Mouse (Mus musculus) megakaryocyte, embryonic 14.5 days (primary cell): ENCODE measurements at regions not wholly inside any gene's neighbourhood (a gene's known extent, or its start where the extent isn't known, plus 50 kb on each side); places are given as distances from the start of the nearest gene placed in this dataset.

Experiments
- FLI1 ChIP-seq: IDR thresholded peaks from 2 replicates; pipeline ENCODE4 v1.6.1; 2012; ENCODE audit warnings: low read length, inconsistent platforms, mixed read lengths
- GATA1 ChIP-seq: IDR thresholded peaks from 3 replicates; pipeline ENCODE4 v1.6.1; 2012; ENCODE audit warnings: mixed read lengths, low read length, inconsistent platforms, borderline replicate concordance

- TF ChIP-seq FLI1 (no peak), GATA1 (no peak)
Measured at GRCm38 (mm10) chr14:72778756-72779155, 69.0 kb upstream of the Fndc3a start.
